Mouse (Mus musculus) thymus, adult 2 months (tissue): Measurements from ENCODE around the gene Zcchc14.

ENCODE experiments used
- CTCF ChIP-seq: fragments of 200-500 bp; IDR thresholded peaks from 2 replicates; pipeline ENCODE4 v1.5.1; 2012; ENCODE audit warnings: mild to moderate bottlenecking, control low read depth, low read length, moderate library complexity, borderline replicate concordance; ENCODE audit not compliant: control insufficient read depth, poor library complexity, insufficient read depth; ENCODE audit errors: extremely low read depth
- POLR2A ChIP-seq: fragments of 200-500 bp; IDR thresholded peaks from 2 replicates; pipeline ENCODE4 v1.6.1; 2012; ENCODE audit warnings: mild to moderate bottlenecking, low read length, control low read depth, moderate library complexity; ENCODE audit not compliant: control insufficient read depth, poor library complexity, insufficient read depth; ENCODE audit errors: extremely low read depth

- TF ChIP-seq POLR2A (no peak), CTCF (no peak)
Measured at GRCm38 (mm10) chr8:121683083-121683832, 30.6 kb upstream of the Zcchc14 start.
